Mouse (Mus musculus): ENCODE results near the gene Lgalsl.

Gene Lgalsl

GRCm38 (mm10) chr11:20830686-20831505 lies at the start of gene Lgalsl:
TSS of gene Lgalsl (minus strand) at chr11:20831056.
- DNase-seq (ENCODE audit: low spot score): no peak

- DNase-seq (ENCODE audit: low spot score): no peak
These were observed 47.8 kb upstream of the Lgalsl start for GRCm38 (mm10) chr11:20878644-20879043.

DNA sequence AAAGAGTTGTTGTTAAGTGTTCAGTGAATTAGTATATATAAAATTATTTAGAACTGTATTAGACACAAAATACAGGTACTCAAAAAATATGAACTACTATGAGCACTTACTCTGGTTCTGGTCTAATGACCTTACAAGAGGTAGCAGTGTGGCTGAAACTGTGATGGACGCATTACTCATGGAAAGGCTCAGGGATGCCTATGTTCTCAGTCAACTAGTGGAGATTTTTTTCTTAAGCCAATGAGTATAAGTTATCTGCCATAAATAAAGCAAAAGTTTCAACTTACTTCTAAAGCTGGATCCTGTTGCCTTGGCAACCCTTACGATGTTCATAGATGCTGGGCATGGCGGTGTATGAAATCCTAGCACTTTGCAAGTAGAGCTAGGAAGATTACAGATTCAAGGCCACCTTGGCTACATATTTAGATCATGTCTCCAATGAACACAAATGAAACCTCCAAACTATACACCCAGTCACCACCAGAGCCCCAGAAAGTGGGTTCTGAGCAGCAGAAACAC lies 46.8 kb upstream of the Lgalsl start:
- no peak for DNase-seq (ENCODE audit: low spot score)

DNA sequence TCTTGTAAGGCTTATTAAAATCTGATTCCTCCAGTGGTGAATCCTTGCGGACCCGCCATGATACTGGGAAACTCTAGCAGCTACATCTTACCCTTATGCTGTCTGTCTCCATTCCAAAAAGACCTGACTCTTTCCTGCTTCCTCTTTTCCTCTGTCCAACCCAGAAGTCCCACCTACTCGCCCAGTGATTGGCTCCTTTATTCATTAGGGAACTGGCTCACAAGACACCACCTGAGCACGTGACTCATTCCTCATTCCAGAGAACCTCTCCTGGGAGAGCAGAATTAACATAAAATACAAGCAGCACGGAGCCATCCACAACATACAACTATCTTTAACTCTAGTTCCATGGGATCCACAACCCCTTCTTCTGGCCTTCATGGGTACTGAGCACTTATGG lies 42.5 kb upstream of the Lgalsl start:
- no peak for DNase-seq (ENCODE audit: low spot score)

GRCm38 (mm10) chr11:20872911-20873310 lies 42.1 kb upstream of the Lgalsl start:
- DNase-seq (ENCODE audit: low spot score): no peak

DNA sequence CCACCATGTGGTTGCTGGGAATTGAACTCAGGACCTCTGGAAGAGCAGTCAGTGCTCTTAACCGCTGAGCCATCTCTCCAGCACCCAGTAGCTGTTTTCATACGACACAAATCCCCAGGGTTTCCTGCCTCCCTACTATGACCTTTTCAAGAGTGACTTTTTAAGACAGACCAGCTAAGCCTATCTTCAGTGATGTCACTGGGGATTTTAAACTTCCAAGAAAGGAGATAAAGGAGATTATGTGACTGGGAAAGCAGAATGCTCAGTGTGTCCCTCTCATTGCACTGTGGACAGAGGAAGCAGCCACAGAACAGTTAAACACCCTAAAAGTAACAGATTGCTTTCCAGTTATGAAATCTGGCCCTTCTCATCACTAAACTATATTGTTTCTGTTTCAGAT lies 41.6 kb upstream of the Lgalsl start:
- no peak for DNase-seq (ENCODE audit: low spot score)

GRCm38 (mm10) chr11:20869927-20870326 lies 39.1 kb upstream of the Lgalsl start:
- DNase-seq (ENCODE audit: low spot score): peak; percentile 3

GRCm38 (mm10) chr11:20865450-20865849 lies 34.6 kb upstream of the Lgalsl start:
- DNase-seq (ENCODE audit: low spot score): no peak

DNA sequence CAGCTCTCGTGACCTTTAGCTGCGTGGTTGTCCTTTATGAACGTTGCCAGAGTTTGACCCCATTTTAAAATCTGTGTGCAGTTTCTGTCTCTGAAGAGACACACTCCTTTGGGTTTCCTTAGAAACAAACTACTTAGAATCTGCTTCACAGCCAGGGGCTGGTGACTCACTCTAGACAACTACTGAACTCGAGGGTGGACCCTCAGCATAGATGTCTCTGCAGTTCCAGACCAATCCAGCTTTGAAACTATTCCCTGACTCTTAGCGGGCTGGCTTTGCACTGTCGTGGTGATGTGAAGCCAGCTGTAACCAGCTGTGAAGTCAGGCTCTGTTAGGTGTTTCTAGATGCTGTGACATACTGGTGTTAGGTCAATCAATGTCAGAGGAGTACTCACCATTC lies 33.8 kb upstream of the Lgalsl start:
- no peak for DNase-seq (ENCODE audit: low spot score)

- no peak for DNase-seq (ENCODE audit: low spot score)
These were observed 31.2 kb upstream of the Lgalsl start for GRCm38 (mm10) chr11:20862101-20862500.

DNA sequence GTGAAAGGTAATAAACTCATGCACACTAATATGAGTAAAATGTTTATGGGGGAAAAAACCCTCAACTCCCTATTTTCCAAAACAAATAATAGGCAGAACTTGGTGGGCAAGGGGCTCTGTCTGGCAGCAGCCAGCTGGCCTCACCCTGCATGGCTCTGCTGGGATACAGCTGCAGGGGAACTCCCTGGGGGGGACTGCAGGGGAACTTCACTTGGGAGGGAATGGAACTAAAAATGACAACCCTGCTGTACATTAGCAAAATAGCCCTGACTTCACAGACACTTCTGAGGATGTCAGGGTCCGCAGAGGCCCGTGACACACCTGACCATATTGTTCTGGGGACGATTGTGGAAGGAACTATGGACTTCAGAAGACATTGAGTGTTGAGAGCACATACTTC lies 29.5 kb upstream of the Lgalsl start:
- DNase-seq (ENCODE audit: low spot score): no peak

- no peak for DNase-seq (ENCODE audit: low spot score)
These were observed 29.0 kb upstream of the Lgalsl start for GRCm38 (mm10) chr11:20859858-20860257.

DNA sequence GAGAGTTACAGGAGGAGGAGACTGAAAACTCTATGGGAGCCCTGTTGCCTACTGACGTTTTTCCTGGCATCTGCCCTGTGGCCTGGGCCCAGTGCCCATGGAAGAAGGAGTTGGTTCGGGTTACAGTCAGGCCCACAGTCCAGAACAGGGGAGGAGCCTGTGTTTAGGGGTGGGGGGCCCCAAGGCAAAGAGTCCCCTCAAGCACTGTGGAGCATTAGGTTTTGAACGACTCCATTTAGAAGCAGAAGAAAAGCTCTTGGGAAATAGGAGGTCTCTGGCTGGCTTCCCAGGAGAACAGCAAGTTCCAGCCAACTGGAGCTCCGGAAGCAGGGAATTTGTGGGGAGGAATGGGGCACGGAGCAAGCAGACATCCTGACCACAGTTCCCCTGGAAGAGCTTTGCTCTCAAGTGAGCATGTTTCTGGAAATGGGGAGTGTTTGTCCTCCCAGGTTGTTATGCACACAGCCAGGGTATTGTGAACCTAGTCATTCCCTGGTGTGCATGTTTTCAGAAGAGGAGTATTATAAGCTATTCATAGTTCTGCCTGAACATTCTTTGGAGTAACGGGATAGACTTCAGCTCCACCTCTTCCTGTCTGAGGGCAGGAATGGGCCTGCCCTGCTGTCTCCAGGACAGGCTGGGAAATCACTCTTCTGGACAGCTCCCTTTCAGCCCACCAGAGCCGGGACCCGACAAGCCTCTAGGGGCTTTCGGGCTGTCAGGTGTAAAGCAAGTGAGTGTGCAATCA lies 28.2 kb upstream of the Lgalsl start:
- DNase-seq (ENCODE audit: low spot score): no peak

DNA sequence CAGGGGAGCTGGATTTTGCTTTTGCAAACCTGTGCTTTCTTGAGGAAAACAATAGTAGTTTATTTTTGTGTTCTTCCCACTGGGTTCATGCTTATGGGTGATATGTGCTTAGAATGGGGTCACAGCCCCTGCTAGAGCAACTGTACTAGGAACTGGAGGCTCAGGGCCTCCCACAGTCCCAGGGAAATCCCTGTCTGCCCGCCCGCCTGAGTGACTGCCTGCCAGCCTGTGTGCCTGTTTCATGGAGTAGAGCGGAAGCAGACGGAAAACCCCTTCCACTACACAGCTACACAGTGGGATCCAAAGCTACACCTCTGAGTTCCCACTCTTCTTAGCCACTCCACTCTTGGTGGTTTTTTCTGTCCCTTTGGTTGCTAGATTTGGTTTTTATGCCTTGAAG lies 27.1 kb upstream of the Lgalsl start:
- no peak for DNase-seq (ENCODE audit: low spot score)

DNA sequence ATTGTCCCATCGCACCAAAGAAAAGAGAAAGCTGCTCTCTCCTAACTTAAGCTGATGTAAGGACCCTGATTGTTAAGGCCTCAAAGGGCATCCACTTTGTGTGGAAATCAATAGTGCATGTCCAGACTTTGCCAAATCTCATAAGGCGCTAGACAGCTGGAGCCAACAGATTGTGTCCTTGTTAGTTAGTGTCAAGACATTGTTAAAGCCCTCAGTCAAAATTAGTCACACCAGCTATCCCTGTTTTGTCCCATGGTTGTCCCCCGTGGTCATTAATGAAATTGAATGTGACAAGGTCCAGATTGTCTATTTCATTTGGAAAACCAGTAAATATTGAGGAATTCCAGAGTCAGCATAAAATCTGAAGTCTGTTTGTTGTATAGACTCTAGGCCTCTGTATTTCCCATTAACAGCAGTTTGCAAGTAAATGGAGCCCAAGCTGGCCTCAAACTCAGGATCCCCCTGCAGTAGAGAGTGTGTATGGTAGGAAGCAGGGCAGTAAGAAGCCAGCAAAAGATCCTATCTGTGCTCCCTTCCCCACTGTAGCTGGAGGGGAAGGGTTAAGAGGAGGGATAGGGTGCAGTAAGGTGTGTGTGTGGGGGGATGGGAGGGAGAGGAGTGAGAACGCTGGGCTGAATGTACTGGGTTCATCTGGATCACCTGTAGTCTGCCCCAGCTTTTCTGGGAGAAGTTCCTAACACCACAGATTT lies 23.3 kb upstream of the Lgalsl start:
- no peak for DNase-seq (ENCODE audit: low spot score)

GRCm38 (mm10) chr11:20850196-20850595 lies 19.3 kb upstream of the Lgalsl start:
- no peak for DNase-seq (ENCODE audit: low spot score)

DNA sequence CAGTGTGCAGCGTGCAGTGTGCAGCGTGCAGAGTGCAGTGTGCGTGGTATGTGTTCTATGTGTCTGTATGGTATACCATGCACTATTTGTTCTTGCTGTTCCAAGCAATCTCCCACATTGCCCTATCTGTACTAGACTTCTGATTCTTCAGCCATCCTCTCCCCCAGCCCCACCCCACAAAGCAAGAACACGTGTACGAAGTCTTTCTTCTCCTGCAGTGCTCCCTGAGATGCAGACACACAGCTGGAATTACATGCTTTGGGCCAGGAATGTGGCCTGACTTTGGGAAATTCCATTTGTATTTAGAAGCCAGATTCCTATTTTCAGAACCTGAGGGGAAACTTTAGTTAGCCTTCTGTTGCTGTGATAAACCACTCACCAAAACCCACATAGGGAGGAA lies 18.5 kb upstream of the Lgalsl start:
- DNase-seq (ENCODE audit: low spot score): no peak

- no peak for DNase-seq (ENCODE audit: low spot score)
These were observed 6.5 kb upstream of the Lgalsl start for GRCm38 (mm10) chr11:20837366-20837765.

GRCm38 (mm10) chr11:20831600-20832137 lies 813 bp upstream of the Lgalsl start:
- no peak for DNase-seq (ENCODE audit: low spot score)

DNA sequence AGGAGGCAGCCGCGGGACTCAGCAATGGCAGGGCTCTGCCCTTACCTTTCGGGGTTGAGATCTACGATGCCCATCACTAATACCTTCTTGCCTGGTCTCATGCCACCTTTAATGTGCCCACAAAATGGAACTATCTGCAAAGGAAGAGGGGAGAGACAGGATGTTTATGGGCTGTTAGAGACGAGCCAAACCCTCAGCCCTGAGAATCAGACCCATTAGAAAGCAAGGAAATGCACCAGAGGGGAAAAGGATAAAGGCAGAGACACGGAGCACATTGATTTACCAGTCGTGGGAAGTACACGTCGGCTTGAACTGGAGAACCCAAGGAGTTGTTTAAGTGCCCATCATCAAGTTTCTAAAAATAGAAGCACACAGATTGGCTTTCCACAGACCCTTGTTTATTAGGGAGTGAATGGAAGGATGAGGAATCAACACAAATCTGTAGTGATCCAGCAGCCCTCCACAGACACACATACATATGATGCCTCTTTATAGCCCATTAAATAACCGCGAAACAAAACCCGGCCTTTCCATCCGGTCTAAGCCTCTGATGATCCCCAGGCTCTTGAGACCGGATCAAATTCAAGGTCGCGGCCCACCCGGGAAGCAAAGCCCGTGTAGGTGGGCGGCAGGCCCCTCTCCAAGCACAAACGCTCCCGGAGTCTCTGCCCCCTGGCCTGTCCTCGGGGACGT lies 717 bp downstream of the Lgalsl start:
- DNase-seq (ENCODE audit: low spot score): no peak

GRCm38 (mm10) chr11:20829056-20829686 lies 1.7 kb downstream of the Lgalsl start:
- DNase-seq (ENCODE audit: low spot score): no peak

Data from c-Kit-positive CD71-positive TER-119-positive erythroid progenitor cells, embryonic 14.5 days (primary cell).